Mouse (Mus musculus): ENCODE measurements at regions not wholly inside any gene's neighbourhood (a gene's known extent, or its start where the extent isn't known, plus 50 kb on each side); places are given as distances from the start of the nearest gene placed in this dataset.
"Not testable (repeated sequence)": the region's sequence is repeated elsewhere in the genome, so short reads cannot be mapped to it uniquely, and the experiment has no call there.

DNA sequence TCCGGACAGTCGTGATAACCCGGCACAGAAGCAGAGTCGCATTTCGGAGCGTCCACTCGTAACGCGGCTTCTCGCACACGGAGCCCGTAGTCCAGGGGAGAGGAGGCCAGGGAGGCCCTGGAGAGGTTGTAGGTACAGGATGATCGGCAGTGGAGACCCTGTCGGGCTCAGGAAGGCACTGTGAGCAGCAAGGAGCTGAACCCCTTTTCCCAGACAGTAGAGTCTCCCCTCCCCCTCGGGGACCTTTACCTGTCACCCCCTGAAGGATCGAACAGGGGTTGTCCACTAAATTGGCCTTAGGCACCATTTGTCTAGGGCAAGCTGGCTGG lies 135.0 kb upstream of the Alkbh8 start:
- not testable (repeated sequence) for TF ChIP-seq POLR2A (IDR thresholded peaks at IDR 0.05; ENCODE audit: insufficient read depth, low read depth, low read length); EP300 (IDR thresholded peaks at IDR 0.05; ENCODE audit: insufficient read depth, low read depth, low read length); CTCF (IDR thresholded peaks at IDR 0.05)
